12 mouse cellular contexts compared by ENCODE assay signal in the genomic region with DNA sequence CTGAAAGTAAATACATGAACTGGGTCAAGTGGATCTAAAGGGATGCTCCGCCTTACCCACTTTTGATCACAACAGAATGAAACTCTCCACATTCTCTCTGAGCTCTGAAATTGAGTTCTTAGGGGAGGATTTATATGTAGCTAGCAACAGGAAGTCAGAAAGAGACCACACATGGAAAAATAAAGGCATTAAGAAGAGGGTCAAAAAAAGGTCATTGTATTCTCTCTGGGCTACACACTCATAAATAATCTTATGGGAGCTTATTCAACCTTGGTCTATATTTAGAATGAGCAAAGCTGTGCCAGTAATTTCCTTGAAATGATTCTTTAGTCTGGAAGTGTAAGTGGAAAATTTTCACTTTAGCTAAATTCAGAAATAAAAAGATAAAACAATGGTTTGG.
"Had no signal": no experiment of that assay in that cellular context is flagged by ENCODE, and none has a peak within 500 bp of the region (broad histone marks: within the 10 kb centered on the region; RNA-seq: fewer than 3 reads in every experiment).

No protein-coding gene starts in this region.

- ATAC-seq: lung, postnatal 0 days had no signal

- H3K27me3 ChIP-seq: liver, embryonic 13.5 days; megakaryocyte, embryonic 14.5 days had no signal

- H3K9me3 ChIP-seq: liver, embryonic 13.5 days; megakaryocyte, embryonic 14.5 days had no signal

- DNase-seq: kidney, adult 9 months; kidney, postnatal 25 days; layer of hippocampus, adult 9-11 months; liver, embryonic 13.5 days; lung, adult 2 months; midbrain, embryonic 14.5 days; thymus, postnatal 25 days had no signal

- H3K27ac ChIP-seq: layer of hippocampus, adult 2 months; left cerebral cortex, adult 2 months; liver, embryonic 13.5 days had no signal

- H3K4me1 ChIP-seq: liver, embryonic 13.5 days; megakaryocyte, embryonic 14.5 days had no signal

- H3K9ac ChIP-seq: liver, embryonic 13.5 days had no signal

- H3K4me3 ChIP-seq: layer of hippocampus, adult 2 months; left cerebral cortex, adult 2 months; liver, embryonic 13.5 days; megakaryocyte, embryonic 14.5 days had no signal

- H3K36me3 ChIP-seq: liver, embryonic 13.5 days had no signal

- H3K4me2 ChIP-seq: liver, embryonic 13.5 days; midbrain, embryonic 11.5 days had no signal
